Mouse (Mus musculus) WW6 (cell line): ENCODE data around the gene Gm9922.

ENCODE experiments used
- DNase-seq: peaks from one replicate; pipeline ENCODE4 v3.0.0-alpha.2; 2013; ENCODE audit warnings: low read depth, low spot score

Gm9922 gene

DNA sequence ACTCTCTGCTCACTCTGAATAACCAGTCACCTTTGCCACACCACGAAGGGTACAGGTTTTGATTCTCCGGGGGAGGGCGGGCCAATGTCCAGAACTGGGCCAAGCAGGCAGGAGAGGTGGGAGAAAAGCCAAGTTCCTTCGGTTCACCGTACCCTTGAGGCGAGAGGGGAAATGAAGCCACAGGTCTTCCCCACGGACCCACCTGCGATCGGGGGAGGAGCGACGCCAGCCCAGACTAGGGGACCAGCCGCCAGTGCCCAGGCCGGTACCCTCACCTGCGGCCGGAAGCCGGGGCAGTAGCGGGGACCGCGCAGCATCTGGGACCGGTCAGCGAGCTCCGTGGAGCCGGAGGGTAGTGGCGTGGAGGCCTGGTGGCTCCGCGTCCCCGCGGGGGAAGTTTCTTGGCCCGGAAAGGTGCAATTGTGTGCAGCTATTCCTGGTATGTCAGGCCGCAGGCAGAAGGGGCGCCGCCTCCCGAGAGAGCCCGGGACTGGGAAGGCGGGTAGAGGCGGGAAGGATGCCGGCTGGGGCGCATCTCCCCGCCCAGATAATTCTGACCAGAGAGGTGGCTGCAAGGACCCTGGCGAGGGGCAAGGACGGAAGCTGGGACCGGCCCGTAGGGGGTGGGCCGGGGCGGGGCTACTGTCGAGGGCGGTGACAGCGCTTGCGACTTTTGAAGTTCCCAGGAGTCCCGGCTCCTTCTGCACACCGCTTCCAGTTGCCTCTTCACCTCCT is at the start of gene Gm9922, which contains the start of gene Lmo7:
Gene Gm9922, minus strand, starts transcription at position 578 of the 735 bp plus-strand sequence.
Gene Lmo7, plus strand, starts transcription at position 721 of the 735 bp plus-strand sequence.
- DNase-seq, result peak; percentile 62

DNA sequence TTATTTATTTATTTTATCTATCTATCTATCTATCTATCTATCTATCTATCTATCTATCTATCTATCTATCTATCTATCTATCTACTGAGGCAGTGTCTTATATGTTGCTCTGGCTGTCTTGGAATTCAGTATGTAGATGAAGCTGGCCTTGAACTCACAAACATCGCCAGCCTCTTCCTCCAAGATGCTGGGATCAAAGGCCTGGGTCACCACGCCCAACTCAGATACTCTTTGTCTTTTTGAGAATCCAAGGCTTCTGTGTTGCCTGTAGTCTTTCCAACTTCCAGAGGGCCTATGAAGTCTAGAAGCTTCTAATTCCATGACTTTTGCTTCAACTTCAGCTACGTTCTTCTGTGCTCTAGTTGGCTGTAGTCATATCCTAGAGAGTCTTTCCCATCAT is 48.8 kb upstream of the Gm9922 start:
- DNase-seq, result no peak

DNA sequence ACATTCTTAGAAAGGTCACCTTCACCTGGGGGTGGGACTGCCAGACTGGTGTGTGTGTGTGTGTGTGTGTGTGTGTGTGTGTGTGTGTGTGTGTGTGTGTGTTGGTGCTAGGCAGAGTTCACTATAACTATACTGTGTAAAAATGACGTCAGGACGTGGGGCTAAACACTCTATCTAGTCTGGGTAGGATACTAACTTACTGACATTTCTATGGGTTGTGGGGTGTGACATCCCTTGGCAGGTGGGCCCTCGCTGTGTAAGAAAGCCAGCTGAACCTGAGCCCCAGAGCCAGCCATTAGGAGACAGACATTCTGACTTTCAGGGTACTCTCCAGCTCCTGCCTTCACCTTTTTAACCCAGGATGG is 47.5 kb upstream of the Gm9922 start:
- DNase-seq, result no peak

DNA sequence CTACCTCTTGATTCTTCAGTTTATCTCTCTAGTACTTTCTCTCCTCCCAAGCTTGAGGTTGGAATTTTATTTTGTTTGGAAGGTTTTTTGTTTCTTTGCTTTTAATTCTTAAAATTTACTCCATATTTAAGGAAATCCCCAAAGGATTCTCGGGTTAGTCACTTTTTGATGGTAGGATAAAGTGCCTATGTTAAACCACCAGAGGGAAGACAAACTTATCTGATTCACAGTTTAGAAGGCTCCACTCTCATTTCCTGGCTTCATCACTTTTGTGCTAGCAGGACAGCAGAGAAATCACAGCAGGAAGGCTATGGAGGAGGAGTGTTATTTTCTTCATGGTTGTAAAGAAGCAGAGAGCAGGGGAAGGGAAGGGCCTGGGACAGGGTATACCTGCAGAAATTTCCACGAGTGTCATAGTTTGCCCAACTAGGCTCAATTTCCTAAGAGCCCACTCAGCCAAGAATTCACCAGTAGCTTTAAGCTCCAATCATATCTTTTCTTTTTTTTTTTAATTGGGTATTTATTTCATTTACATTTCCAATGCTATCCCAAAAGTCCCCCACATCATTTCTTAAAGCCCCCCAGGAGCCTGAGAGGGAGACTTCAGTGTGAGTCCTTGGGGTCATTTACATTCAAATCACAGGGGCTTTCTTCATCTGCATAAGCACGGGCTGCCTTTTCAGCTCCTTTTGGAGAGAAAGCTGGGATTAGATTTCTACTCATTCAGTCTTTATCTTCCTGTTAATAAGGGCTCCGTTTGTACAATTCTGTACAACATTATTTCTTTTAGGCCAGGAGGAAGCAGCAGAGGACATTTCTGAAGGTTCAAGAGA is 46.9 kb upstream of the Gm9922 start:
- no peak for DNase-seq

DNA sequence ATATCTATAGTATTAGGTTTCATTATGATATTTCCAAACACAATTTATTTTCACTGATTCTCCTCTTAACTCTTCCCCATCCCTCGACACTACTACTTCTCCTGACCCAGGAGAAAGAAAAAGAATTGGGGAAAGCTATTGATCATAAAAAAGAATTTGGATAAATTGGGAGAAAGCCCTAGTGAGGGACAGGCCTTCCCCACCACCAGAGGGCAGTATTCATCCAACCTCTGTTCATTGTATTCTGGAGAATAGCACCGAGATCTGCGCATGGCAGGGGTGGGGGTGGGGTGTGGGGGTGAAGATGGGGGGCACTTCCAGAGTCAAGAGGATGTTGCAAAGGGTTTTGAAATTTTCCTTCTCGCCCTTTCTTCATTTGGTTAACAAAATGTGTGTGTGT is 45.0 kb upstream of the Gm9922 start:
- DNase-seq, result no peak

DNA sequence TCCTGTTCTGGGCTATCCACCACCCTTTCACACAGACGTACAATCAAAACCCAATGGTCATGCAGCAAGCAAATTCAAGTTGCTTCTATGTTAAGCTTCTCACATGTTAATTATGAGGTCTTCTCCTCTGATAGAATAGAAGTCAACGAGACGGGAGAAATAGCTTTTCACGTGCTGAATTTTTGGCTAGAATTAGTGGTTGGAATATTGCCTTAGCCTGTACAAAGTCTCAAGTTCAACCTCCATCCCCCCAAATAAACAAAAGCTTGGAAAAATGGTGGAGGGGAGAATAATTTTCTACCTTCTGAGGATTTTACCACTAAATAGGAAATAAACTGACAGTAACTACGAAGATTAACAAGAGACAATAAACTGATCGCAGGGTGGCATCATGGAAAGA is 42.1 kb upstream of the Gm9922 start:
- no peak for DNase-seq

DNA sequence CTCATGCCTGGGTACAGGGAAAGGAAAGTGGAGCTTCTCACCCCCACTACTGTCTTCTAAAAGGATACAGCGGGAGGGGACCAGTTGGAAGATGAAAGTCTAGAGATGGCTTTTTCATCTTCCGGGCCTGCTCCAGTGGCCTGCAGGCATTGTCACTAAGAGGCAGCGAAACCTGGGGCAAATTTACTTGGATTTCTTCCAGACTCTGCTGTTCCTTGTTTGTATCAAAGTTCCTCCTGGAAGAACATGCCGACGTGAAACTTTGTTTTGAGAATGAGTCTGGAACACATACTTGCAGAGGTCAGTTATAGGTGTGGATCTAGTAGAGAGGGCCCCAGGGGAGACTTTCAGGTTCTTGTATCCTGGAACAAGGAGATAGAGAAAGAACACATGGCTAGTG is 41.7 kb upstream of the Gm9922 start:
- no peak for DNase-seq

DNA sequence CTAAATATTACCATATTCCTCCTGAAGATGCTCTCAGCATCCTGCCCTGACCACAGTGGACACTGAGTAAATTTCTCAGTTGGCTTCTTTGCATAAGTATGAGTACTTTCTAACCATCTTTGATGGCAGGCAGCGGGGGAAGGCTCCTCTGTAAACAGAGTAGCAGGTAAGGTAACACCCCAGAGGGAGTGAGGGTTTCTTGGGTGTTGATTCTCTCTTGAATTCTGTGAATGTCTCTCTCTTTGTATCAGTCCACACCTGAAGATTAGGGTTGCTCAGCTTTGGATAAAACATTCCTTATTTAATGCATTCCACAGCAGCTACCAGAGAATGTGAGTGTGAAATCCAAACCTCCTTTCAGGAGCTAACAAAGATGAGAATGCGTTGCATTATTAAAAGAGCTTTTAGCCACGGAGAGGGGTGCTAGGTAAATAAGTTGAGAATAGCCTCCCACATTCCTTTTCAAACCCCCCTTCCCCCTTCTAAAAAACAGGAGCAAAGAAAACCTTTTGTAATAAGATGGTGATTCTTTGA is 34.2 kb upstream of the Gm9922 start:
- DNase-seq, result no peak

DNA sequence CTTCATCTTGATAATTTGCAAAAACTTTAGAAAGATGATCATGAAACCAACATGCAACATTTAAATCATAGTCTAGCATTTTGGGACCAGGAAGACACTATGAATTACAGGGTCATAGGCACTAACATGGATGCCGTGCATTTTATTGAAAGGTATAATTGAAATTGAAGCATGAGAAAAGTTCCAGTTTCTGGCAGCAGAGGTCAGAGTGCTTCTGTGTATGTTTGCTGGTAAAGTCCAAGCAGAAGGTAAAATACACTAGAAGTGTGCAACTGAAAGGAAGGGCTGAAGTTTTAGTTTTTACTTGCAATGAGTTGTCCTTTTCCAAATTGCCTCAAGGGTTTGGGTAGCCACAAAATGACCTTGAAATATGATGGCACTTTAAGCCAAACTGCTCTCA is 32.7 kb upstream of the Gm9922 start:
- no peak for DNase-seq

DNA sequence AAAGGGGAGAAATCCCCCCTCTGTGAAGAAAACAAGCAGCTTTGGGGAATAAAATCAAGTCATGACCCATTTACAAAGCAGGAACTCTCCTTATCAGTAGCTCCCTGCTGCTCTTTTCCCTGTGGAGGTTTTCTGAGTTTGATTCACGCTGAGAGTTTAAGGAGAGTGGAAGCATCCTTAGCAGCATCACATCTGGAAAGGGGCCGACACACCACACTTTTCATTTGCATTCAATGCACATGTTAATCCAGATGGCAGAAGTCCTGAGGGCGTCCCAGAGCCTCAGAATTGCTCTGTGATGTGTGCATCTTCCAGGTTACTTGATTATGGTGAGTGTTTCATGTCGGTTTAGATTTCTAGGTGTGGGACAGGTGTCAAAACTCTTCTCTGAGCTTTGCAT is 25.8 kb upstream of the Gm9922 start:
- DNase-seq, result no peak

DNA sequence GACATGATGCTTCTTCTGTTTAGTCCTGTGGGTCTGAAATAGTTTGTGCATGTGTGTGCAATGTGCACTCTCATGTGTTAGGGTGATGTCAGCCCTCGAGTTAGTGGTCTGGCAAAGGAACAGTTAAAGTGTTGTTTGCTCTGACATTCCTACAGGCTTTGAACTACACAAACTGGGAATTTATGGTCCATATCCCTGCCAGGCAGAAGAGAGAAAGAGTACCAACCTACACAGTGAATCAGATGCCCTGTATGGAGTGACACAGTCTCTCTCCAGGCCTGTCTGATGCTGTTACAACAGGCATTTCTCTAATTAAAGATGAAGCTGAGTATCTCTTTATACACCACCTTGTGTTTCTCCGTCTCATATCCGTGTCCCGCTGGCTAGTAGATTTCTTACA is 21.3 kb upstream of the Gm9922 start:
- DNase-seq, result no peak

DNA sequence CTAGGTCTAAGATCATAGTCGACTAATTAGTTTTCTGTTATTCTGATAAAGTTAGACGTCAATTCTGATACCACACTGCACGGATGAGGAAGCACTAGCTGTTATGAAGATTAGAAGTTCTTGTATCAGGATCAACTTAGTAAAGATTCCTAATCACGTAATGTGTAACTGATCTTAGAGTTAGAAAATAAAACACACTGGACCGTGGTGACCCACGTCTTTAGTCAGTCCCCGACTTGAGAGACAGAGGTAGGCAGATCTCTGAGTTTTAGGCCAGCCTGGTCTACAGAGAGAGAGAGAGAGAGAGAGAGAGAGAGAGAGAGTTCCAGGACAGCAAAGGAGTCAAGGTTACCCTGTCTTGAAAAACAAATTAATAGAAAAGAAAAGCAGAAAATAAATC is 18.8 kb upstream of the Gm9922 start:
- no peak for DNase-seq

DNA sequence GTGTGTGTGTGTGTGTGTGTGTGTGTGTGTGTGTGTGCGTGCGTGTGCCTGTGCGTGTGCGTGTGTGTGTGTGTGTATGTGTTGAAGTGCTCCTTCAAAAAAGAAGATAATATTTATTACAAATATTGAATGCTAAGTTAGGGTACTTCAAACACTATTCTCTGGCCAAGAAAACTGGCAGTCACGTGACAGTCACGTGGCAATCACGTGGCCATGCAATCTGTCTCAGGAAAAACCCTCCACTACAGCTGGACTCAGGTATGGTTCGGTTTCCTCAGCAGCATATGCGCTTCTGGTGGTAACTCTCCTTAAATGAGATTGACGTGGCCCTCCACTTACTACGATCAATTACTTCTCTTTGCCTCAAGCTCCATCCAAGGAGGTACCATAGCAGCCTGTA is 18.2 kb upstream of the Gm9922 start:
- no peak for DNase-seq

DNA sequence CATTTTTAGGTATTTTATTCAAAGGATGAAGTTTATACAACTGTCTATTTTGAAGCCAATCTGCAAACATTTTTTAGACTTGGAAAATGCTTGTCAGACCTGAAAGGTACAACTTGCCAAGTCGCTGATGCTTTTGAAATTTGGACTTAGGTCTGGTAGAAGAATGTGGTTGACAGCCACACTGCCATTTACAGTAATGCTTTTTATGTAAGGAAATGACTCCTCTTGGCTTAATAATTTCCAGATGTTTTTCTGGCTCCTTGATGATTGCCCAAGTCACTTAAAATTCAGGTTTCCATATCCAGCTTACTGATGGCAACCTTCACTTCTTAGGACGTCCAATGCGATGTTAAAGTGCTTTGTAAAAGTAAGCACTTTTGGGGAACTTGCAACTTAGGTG is 17.0 kb upstream of the Gm9922 start:
- DNase-seq, result no peak

DNA sequence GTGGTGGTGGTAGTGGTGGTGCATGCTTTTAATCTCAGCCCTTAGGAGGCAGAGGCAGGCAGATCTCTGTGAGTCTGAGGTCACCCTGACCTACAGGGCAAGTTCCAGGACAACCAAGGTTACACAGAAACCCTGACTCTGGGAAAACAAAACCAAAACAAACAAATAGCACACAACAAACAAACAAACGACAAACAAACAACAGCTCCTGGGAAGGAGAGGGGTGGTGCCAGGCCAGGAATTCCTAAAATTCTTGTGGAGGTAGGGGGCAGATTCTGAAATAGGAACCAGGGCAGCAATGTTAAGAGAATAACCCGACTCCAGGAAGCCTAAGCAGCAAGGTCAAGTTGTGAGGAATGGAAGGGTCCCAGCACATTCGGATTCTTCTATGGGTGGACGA is 7.9 kb upstream of the Gm9922 start:
- no peak for DNase-seq

DNA sequence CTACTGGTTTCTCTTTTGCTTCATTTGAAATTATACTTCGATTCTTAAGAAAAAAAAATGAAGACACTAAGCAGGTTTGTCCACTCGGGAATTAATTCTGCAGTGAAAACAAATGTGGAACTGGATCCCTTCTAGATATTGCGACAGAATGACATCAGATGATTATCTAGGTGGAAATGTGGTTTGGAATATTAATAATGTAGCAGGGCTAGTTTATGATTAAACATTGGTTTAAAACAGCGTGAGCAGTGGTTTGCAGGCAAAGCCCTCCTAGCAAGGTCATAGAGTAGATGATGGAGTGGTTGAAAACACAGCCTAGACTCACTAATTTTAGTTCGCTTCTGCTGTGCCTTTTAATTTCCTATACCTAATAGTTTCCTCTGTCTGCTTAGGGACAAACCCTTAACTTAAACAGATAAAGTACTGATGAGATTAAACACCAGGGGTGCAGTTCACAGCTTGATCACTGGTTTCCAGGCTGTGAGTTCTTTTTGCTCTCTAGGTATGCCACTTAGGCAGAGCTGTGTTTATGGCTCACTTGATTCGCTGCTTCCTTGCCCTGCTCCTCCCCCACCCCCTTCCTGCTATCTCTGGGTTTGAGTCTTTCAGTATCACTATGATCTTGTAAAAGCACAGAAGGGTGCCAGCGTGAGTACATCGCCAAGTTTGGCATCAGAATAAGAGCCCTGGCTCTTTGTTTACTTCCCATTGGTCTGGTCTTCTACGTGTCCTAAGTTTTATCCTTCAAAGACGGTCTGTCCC is 4.1 kb upstream of the Gm9922 start:
- DNase-seq, result no peak

DNA sequence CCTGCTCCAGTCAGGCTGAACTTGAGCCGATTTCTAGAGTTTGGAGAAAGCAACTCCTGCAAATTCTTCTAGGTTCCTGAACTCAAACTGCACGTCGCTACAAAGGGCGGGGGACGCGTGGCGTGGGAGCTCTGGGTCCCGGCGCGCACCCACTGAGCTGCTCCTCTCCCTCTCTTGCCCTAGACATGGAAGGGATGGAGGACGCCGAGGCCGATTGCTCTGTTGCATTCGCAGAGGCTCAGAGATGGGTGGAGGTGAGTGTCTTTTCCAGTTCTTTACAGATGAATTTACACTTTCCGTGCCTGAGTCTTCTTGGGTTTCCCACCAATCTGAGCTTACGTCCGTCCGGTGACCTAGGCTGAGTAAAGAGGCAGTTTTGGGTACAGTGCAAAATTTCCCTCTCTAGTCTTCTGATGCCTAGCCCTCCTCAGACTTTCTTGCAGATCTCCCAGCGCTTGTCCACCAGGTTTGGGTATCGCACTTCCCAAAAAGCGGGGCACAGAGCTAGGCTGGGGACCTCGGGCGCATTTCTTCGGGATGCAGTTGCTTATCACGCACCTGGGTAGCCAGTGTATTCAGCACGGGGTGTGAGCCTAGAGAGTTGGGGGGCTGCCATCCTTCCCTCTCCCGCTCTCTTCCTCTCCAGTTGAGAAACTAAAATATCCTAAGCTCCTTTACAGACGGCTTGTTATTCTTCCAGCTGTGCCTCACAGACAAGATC is 518 bp upstream of the Gm9922 start:
- no peak for DNase-seq

DNA sequence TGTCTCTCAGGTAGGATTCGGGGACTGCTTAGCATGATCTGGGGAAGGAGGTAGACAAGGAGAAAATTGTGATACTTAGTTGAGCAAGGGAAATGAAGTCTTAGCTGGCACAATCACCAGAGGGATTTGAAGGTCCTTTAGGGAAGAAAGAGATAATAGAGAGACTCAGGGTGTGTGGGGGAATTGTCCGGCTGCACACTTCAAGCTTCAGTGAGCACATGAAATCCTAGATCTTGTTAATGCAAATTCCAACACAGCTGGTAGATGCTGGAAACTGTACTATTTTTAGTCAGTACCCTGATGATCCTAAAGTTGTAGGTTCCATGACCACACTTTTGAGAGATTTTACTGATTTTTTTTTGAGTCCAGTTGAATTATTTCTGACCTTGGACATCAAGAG is 15.2 kb downstream of the Gm9922 start:
- DNase-seq, result no peak

DNA sequence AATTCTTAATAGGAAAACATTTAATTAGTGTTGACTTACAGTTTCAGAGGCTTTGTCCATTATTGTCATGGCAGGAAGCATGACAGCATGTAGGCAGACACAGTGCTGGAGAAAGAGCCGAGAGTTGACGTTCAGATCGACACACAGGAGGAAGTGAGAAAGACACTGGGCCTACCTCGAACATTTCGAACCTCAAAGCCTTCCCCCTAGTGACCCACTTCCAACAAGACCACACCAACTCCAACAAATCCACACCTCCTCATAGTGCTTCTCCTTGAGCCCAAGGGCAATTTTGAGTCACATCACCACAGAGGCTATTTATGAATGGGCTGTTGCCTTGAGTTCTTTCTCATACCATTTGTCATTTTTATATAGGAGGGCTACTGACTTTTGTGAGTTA is 22.5 kb downstream of the Gm9922 start:
- no peak for DNase-seq

DNA sequence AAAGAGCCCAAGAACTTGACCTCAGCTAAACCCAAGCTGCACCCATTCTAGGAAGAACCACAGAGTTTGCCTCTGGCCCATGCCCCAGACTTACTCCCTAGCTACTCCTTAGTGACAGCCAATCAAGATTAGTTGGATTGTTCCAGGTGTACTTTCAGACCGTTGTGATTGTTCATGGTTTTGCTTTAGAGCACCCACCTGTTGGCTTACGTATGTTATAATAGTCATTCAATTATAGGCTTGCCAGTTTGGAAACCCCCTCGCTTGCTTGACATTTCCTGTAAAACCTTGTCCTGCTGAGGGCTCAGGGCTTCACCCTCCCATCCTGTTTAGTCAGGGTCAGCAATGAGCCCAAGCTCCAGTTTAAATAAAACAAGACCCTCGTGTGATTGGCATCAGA is 25.1 kb downstream of the Gm9922 start:
- no peak for DNase-seq

DNA sequence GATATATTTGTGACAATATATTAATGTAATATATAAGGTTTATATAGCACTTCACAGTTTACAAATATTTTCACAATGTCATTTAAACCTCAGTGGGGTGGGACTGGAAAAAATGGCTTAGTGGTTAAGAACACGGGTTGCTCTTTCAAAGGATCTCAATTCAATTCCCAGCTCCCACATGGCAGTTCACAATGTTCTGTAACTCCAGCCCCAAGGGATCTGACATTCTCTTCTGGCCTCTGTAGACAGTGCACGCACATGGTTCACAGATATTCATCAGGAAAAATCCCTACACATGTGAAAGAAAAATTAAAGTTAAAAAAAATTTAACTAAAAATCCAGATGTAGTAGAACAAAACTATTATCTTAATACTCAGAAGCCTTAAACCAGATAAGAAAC is 41.2 kb downstream of the Gm9922 start:
- no peak for DNase-seq

DNA sequence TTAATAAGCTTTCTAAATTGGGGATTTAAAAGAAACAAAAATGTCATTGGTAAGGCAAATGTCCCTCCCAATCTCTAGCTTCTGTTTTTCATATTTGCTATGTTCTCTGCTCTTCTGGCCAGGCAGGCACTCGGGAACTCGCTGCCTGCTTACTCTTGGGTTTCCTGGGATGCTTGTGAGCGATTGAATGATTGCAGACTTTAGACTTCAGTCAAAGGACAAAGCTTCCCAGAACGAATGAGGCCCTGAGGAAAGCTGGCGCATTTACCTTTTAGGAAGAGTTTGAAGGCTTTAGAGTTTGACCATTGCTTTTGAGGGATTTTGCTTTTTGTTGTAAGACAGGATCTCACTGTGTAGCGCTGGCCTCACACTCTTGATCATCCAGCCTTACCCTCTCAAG is 41.9 kb downstream of the Gm9922 start:
- DNase-seq, result no peak
